Mouse (Mus musculus) A20 (cell line): ENCODE data around the gene Skap1.

Experiments used
- DNase-seq: peaks from one replicate; pipeline ENCODE4 v3.0.0-alpha.2; 2011; ENCODE audit warnings: low read depth, low spot score

Skap1 gene

GRCm38 (mm10) chr11:96746648-96747047 lies 282.3 kb downstream of the Skap1 start:
- no peak for DNase-seq

GRCm38 (mm10) chr11:96747555-96747954 lies 283.2 kb downstream of the Skap1 start:
- no peak for DNase-seq

- DNase-seq: peak; percentile 17
Measured at GRCm38 (mm10) chr11:96755298-96755697, 290.9 kb downstream of the Skap1 start.

GRCm38 (mm10) chr11:96757421-96757820 lies 293.0 kb downstream of the Skap1 start:
- no peak for DNase-seq

- no peak for DNase-seq
Measured at GRCm38 (mm10) chr11:96758402-96758801, 294.0 kb downstream of the Skap1 start.

- peak; percentile 80 for DNase-seq
Measured at GRCm38 (mm10) chr11:96760042-96760441, 295.6 kb downstream of the Skap1 start.

GRCm38 (mm10) chr11:96761984-96762383 lies 297.6 kb downstream of the Skap1 start:
- DNase-seq: no peak

- DNase-seq: no peak
Measured at GRCm38 (mm10) chr11:96762742-96763470, 298.5 kb downstream of the Skap1 start.

GRCm38 (mm10) chr11:96764511-96765350 lies 300.3 kb downstream of the Skap1 start:
- DNase-seq: no peak

GRCm38 (mm10) chr11:96765645-96766044 lies 301.3 kb downstream of the Skap1 start:
- DNase-seq: no peak

GRCm38 (mm10) chr11:96766555-96766954 lies 302.2 kb downstream of the Skap1 start:
- no peak for DNase-seq

GRCm38 (mm10) chr11:96767096-96767495 lies 302.7 kb downstream of the Skap1 start:
- no peak for DNase-seq

- DNase-seq: no peak
Measured at GRCm38 (mm10) chr11:96768240-96768639, 303.8 kb downstream of the Skap1 start.

GRCm38 (mm10) chr11:96771274-96771975 lies 307.0 kb downstream of the Skap1 start:
- no peak for DNase-seq

- no peak for DNase-seq
Measured at GRCm38 (mm10) chr11:96772413-96772812, 308.0 kb downstream of the Skap1 start.

- DNase-seq: peak; percentile 84
Measured at GRCm38 (mm10) chr11:96774536-96774935, 310.1 kb downstream of the Skap1 start.

- DNase-seq: no peak
Measured at GRCm38 (mm10) chr11:96775063-96775462, 310.7 kb downstream of the Skap1 start.

GRCm38 (mm10) chr11:96775665-96776064 lies 311.3 kb downstream of the Skap1 start:
- peak; percentile 55 for DNase-seq

- no peak for DNase-seq
Measured at GRCm38 (mm10) chr11:96776068-96776467, 311.7 kb downstream of the Skap1 start.

- peak; percentile 100 for DNase-seq
Measured at GRCm38 (mm10) chr11:96776968-96777962, 312.9 kb downstream of the Skap1 start, which contains the start of gene Snx11. Gene Snx11, minus strand, starts transcription at chr11:96777559.
